Mouse (Mus musculus): ENCODE results near the gene Eya2.

- no peak for TF ChIP-seq POLR2A (IDR thresholded peaks at IDR 0.05; ENCODE audit: insufficient read length, low read depth)
- no peak for TF ChIP-seq USF1 (IDR thresholded peaks at IDR 0.05; ENCODE audit: low read depth)
- no peak for TF ChIP-seq MYOG (IDR thresholded peaks at IDR 0.05; ENCODE audit: control insufficient read depth in 1 of 3, insufficient read depth in 1 of 3, insufficient read length in 2 of 3, low read depth in 2 of 3)
- no peak for TF ChIP-seq TCF3 (IDR thresholded peaks at IDR 0.05; ENCODE audit: insufficient read length, low read depth)
- no peak for TF ChIP-seq POLR2AphosphoS2 (IDR thresholded peaks at IDR 0.05; ENCODE audit: insufficient read length, low read depth)
- TF ChIP-seq E2F4 (IDR thresholded peaks at IDR 0.05; ENCODE audit: insufficient read depth): no peak
- TF ChIP-seq CEBPB (IDR thresholded peaks at IDR 0.05; ENCODE audit: insufficient read depth, poor library complexity, severe bottlenecking): no peak
- no peak for TF ChIP-seq MAX (IDR thresholded peaks at IDR 0.05; ENCODE audit: low read depth)
- no peak for TF ChIP-seq REST (IDR thresholded peaks at IDR 0.05; ENCODE audit: insufficient read depth, insufficient read length)
- TF ChIP-seq TCF12 (IDR thresholded peaks at IDR 0.05; ENCODE audit: insufficient read depth, poor library complexity, severe bottlenecking): no peak
- no peak for TF ChIP-seq SRF (IDR thresholded peaks at IDR 0.05; ENCODE audit: control insufficient read depth, insufficient read length, low read depth)
- TF ChIP-seq MYOD1 (IDR thresholded peaks at IDR 0.05; ENCODE audit: control insufficient read depth in 1 of 3, insufficient read length in 2 of 3, low read depth in 2 of 3): no peak
Measured at GRCm38 (mm10) chr2:165557278-165557677, 37.6 kb upstream of the Eya2 start.
